Mouse (Mus musculus) layer of hippocampus, postnatal 25 days (tissue): ENCODE measurements around the gene Lmf2. TPM values are rescaled to one million over a fixed set of nuclear protein-coding genes. Genes with fewer than 3 reads are reported as not detected.

Experiments
- DNase-seq, 2 experiments: peaks; one replicate each; pipeline ENCODE4 v3.0.0; 2022; ENCODE audit warnings: mixed read lengths in 2 of 2, low spot score in 1 of 2; ENCODE audit errors: extremely low spot score in 1 of 2
- total RNA-seq, 2 experiments: library from RNA; stranded (reverse); gene quantifications; 2 replicates each; pipeline ENCODE4 v1.2.3; 2021

Gene Lmf2
- total RNA-seq, 2 experiments from 2014 or later: 15.2 to 20.8 TPM

GRCm38 (mm10) chr15:89373027-89373761 is 17.7 kb upstream of the Lmf2 start:
- peak; percentile 64 to 88 for DNase-seq

- no peak for DNase-seq
These were observed 17.1 kb upstream of the Lmf2 start for GRCm38 (mm10) chr15:89372536-89372935.

- no peak for DNase-seq
These were observed 16.6 kb upstream of the Lmf2 start for GRCm38 (mm10) chr15:89372068-89372467.

GRCm38 (mm10) chr15:89365141-89365551 is 9.7 kb upstream of the Lmf2 start:
- no peak for DNase-seq

- no peak for DNase-seq
These were observed 7.6 kb upstream of the Lmf2 start for GRCm38 (mm10) chr15:89363051-89363450.

- no peak for DNase-seq
These were observed 3.3 kb upstream of the Lmf2 start for GRCm38 (mm10) chr15:89358784-89359183.

- peak in 1 of 2 experiments; percentile 54 for DNase-seq
These were observed 913 bp upstream of the Lmf2 start for GRCm38 (mm10) chr15:89356372-89356771.

- no peak for DNase-seq
These were observed 1.0 kb downstream of the Lmf2 start for GRCm38 (mm10) chr15:89354455-89354854.

- no peak for DNase-seq
These were observed 1.6 kb downstream of the Lmf2 start for GRCm38 (mm10) chr15:89353837-89354236.

GRCm38 (mm10) chr15:89352795-89353194 is 2.7 kb downstream of the Lmf2 start:
- DNase-seq: no peak

- no peak for DNase-seq
These were observed 3.4 kb downstream of the Lmf2 start for GRCm38 (mm10) chr15:89352054-89352453.

- no peak for DNase-seq
These were observed 4.2 kb downstream of the Lmf2 start for GRCm38 (mm10) chr15:89351302-89351701.

GRCm38 (mm10) chr15:89350447-89350846 is 5.0 kb downstream of the Lmf2 start:
- no peak for DNase-seq

- no peak for DNase-seq
These were observed 12.1 kb downstream of the Lmf2 start for GRCm38 (mm10) chr15:89343325-89343724.

GRCm38 (mm10) chr15:89341678-89342077 is 13.8 kb downstream of the Lmf2 start:
- DNase-seq: no peak

GRCm38 (mm10) chr15:89340136-89340535 is 15.3 kb downstream of the Lmf2 start:
- DNase-seq: no peak

- no peak for DNase-seq
These were observed 15.8 kb downstream of the Lmf2 start for GRCm38 (mm10) chr15:89339696-89340095.

GRCm38 (mm10) chr15:89336422-89336821 is 19.0 kb downstream of the Lmf2 start:
- DNase-seq: no peak

GRCm38 (mm10) chr15:89334774-89335537 is 20.5 kb downstream of the Lmf2 start:
- no peak for DNase-seq

- DNase-seq: no peak
These were observed 21.2 kb downstream of the Lmf2 start, which contains the start of gene Miox for GRCm38 (mm10) chr15:89334271-89334670. Gene Miox (plus strand): TSS chr15:89334398.

- DNase-seq: no peak
These were observed 29.0 kb downstream of the Lmf2 start for GRCm38 (mm10) chr15:89326441-89326840.

GRCm38 (mm10) chr15:89323656-89324055 is 31.8 kb downstream of the Lmf2 start:
- DNase-seq: no peak
